In genomic region chr1:132007282-132007815, GRCm38 (mm10) we compare ENCODE assay signal across 8 mouse cellular contexts. TPM values are rescaled to one million over a fixed set of nuclear protein-coding genes. Genes with fewer than 3 reads are reported as not detected.
DNase-seq lines count a peak whose midpoint lies in the region; ATAC-seq and TF ChIP-seq lines count a peak whose summit lies in the region.

Gene Elk4, plus strand, starts transcription at chr1:132007607.

- no peaks in the 10 kb centered on the region for H3K27me3 ChIP-seq in Patski
- H3K27me3 ChIP-seq in hindbrain, embryonic 14.5 days (ENCODE audit: control insufficient read depth, insufficient read depth, low read length), result no peaks in the 10 kb centered on the region

- no peaks in the 10 kb centered on the region for H3K36me3 ChIP-seq in hindbrain, embryonic 14.5 days (replicated peaks; ENCODE audit: control insufficient read depth, insufficient read depth)

- ATAC-seq in Patski, result peak; percentile 72
- ATAC-seq in hindbrain, embryonic 14.5 days (ENCODE audit: low FRiP score), result peak; percentile 93

- CTCF ChIA-PET in Patski (lab: Charles Lee), result interaction anchor here (0.9 to 4.1 kb wide), 4 partner anchors 8 to 40 kb away, joined by 3 to 11 read pairs (median 6); no protein-coding TSS in a partner anchor

- TF ChIP-seq CTCF in Patski (IDR thresholded peaks at IDR 0.05), result no peak

- no peak for DNase-seq in Patski (ENCODE audit: low read depth, low spot score)
- peak; percentile 89 to 92 for DNase-seq in cerebellum, postnatal 14 days
- peak; percentile 70 to 78 for DNase-seq in frontal cortex, postnatal 25 days (ENCODE audit: low spot score in 2 of 2)
- DNase-seq in hindbrain, embryonic 14.5 days (ENCODE audit: low spot score), result peak; percentile 92
- peak; percentile 76 for DNase-seq in left cerebral cortex, adult 11 months (ENCODE audit: low spot score)
- peak; percentile 94 to 96 for DNase-seq in lung, postnatal 4 days
- DNase-seq in retina, postnatal 7 days (ENCODE audit: low read depth, low spot score), result peak; percentile 81
- DNase-seq in urinary bladder, adult 2 months (ENCODE audit: low spot score), result peak; percentile 89

- under 1% methylated on average over 54 of the region's 61 CpGs for WGBS in hindbrain, embryonic 14.5 days

- in situ Hi-C loops in Patski (cut with MboI; ENCODE audit: low pct_unique_long_range_greater_than_20kb), result loop anchor here (5.0 kb wide), 1 partner anchor 145 kb away; no protein-coding TSS in a partner anchor

- peak within 1 kb of the TSS; percentile 97 for H3K9ac ChIP-seq in hindbrain, embryonic 14.5 days

- peak within 1 kb of the TSS; percentile 97 for H3K27ac ChIP-seq in hindbrain, embryonic 14.5 days

- H3K4me2 ChIP-seq in hindbrain, embryonic 14.5 days (replicated peaks), result peak within 1 kb of the TSS; percentile 84

- H3K4me1 ChIP-seq in hindbrain, embryonic 14.5 days (replicated peaks; ENCODE audit: control insufficient read depth, insufficient read depth, low read length), result peaks cover 22% of the 10 kb centered on the region

- peak within 1 kb of the TSS; percentile 94 for H3K4me3 ChIP-seq in hindbrain, embryonic 14.5 days (replicated peaks; ENCODE audit: low read length)

- POLR2A ChIA-PET in Patski (lab: Charles Lee), result interaction anchor here (1.0 to 1.8 kb wide), 4 partner anchors 9 to 103 kb away, joined by 4 to 7 read pairs (median 4); no protein-coding TSS in a partner anchor

- no peaks in the 10 kb centered on the region for H3K9me3 ChIP-seq in hindbrain, embryonic 14.5 days (ENCODE audit: control insufficient read depth, low read length)

RNA-seq across cellular contexts. Expression of gene Elk4, which starts in this region (rescaled TPM):
- 27.3 TPM for polyA plus RNA-seq in Patski (2021)
- polyA plus RNA-seq in hindbrain, embryonic 14.5 days (2014; fragmentation: Nextera tagmentation; extraction: Ambion mirVana), result 13.1 and 14.1 TPM in 2 replicates
- polyA plus RNA-seq in urinary bladder, adult 2 months (2012; rRNA removed), result 35.7 and 51.0 TPM in 2 replicates
